Mouse (Mus musculus): ENCODE results near the gene Kcnt1. TPM values are rescaled to one million over a fixed set of nuclear protein-coding genes. Genes with fewer than 3 reads are reported as not detected.
A peak's percentile ranks its signal among the peaks of the same experiment; 100 is the strongest.

The Kcnt1 gene
- total RNA-seq, 2 experiments from 2014 or later, result 44.5 to 48.4 TPM

- no peak for TF ChIP-seq CTCF (conservative IDR thresholded peaks at IDR 0.05)
- H3K4me3 ChIP-seq, result no peak overlapping the region
- no peak for DNase-seq (ENCODE audit: low spot score in 2 of 2)
- H3K27ac ChIP-seq, result no peak overlapping the region
These were observed 23.7 kb downstream of the Kcnt1 start for GRCm38 (mm10) chr2:25887226-25887625.

GRCm38 (mm10) chr2:25888144-25888543 is 24.6 kb downstream of the Kcnt1 start:
- DNase-seq (ENCODE audit: low spot score in 2 of 2), result peak in 1 of 2 experiments; percentile 39
- no peak overlapping the region for H3K4me3 ChIP-seq
- H3K27ac ChIP-seq, result no peak overlapping the region
- TF ChIP-seq CTCF (conservative IDR thresholded peaks at IDR 0.05), result peak; percentile 71

GRCm38 (mm10) chr2:25892440-25892839 is 28.9 kb downstream of the Kcnt1 start:
- Histone ChIP-seq H3K4me3 (no peak overlapping the region), H3K27ac (no peak overlapping the region)
- DNase-seq (ENCODE audit: low spot score in 2 of 2), result no peak
- TF ChIP-seq CTCF (conservative IDR thresholded peaks at IDR 0.05), result no peak; the same call in 1 of the 2 replicates

- no peak overlapping the region for H3K27ac ChIP-seq
- H3K4me3 ChIP-seq, result no peak overlapping the region
- no peak for DNase-seq (ENCODE audit: low spot score in 2 of 2)
- no peak for TF ChIP-seq CTCF (conservative IDR thresholded peaks at IDR 0.05)
These were observed 35.4 kb downstream of the Kcnt1 start for GRCm38 (mm10) chr2:25898970-25899369.

- no peak overlapping the region for H3K4me3 ChIP-seq
- DNase-seq (ENCODE audit: low spot score in 2 of 2), result no peak
- no peak for TF ChIP-seq CTCF (conservative IDR thresholded peaks at IDR 0.05)
- no peak overlapping the region for H3K27ac ChIP-seq
These were observed 46.3 kb downstream of the Kcnt1 start for GRCm38 (mm10) chr2:25909872-25910271.

GRCm38 (mm10) chr2:25913247-25913646 is 49.7 kb downstream of the Kcnt1 start:
- no peak overlapping the region for H3K4me3 ChIP-seq
- peak; percentile 80 for TF ChIP-seq CTCF (conservative IDR thresholded peaks at IDR 0.05)
- no peak overlapping the region for H3K27ac ChIP-seq
- DNase-seq (ENCODE audit: low spot score in 2 of 2), result peak; percentile 29 to 52

- DNase-seq (ENCODE audit: low spot score in 2 of 2), result no peak
- H3K27ac ChIP-seq, result no peak overlapping the region
These were observed 50.7 kb downstream of the Kcnt1 start for GRCm38 (mm10) chr2:25914201-25914600.

GRCm38 (mm10) chr2:25914821-25915220 is 51.3 kb downstream of the Kcnt1 start:
- no peak for TF ChIP-seq CTCF (conservative IDR thresholded peaks at IDR 0.05)
- Histone ChIP-seq H3K27ac (no peak overlapping the region), H3K4me3 (no peak overlapping the region)
- no peak for DNase-seq (ENCODE audit: low spot score in 2 of 2)

More at GRCm38 (mm10) chr2:25914201-25914600, 50.7 kb downstream of the Kcnt1 start:
- peak; percentile 25 for TF ChIP-seq CTCF (conservative IDR thresholded peaks at IDR 0.05)
- H3K4me3 ChIP-seq, result no peak overlapping the region

GRCm38 (mm10) chr2:25918408-25918807 is 54.9 kb downstream of the Kcnt1 start:
- DNase-seq (ENCODE audit: low spot score in 2 of 2), result peak; percentile 18 to 36
- Histone ChIP-seq H3K4me3 (no peak overlapping the region), H3K27ac (no peak overlapping the region)
- no peak for TF ChIP-seq CTCF (conservative IDR thresholded peaks at IDR 0.05)

GRCm38 (mm10) chr2:25919972-25920371 is 56.4 kb downstream of the Kcnt1 start:
- no peak overlapping the region for H3K4me3 ChIP-seq
- no peak overlapping the region for H3K27ac ChIP-seq
- TF ChIP-seq CTCF (conservative IDR thresholded peaks at IDR 0.05), result no peak
- peak in 1 of 2 experiments; percentile 18 for DNase-seq (ENCODE audit: low spot score in 2 of 2)

GRCm38 (mm10) chr2:25923799-25924198 is 60.3 kb downstream of the Kcnt1 start:
- H3K27ac ChIP-seq, result no peak overlapping the region
- no peak overlapping the region for H3K4me3 ChIP-seq
- TF ChIP-seq CTCF (conservative IDR thresholded peaks at IDR 0.05), result no peak
- no peak for DNase-seq (ENCODE audit: low spot score in 2 of 2)

- no peak for TF ChIP-seq CTCF (conservative IDR thresholded peaks at IDR 0.05)
- no peak for DNase-seq (ENCODE audit: low spot score in 2 of 2)
- H3K27ac ChIP-seq, result no peak overlapping the region
- H3K4me3 ChIP-seq, result no peak overlapping the region
These were observed 61.4 kb downstream of the Kcnt1 start for GRCm38 (mm10) chr2:25924934-25925333.

GRCm38 (mm10) chr2:25927821-25928220 is 64.3 kb downstream of the Kcnt1 start:
- Histone ChIP-seq H3K27ac (no peak overlapping the region), H3K4me3 (no peak overlapping the region)
- no peak for DNase-seq (ENCODE audit: low spot score in 2 of 2)
- TF ChIP-seq CTCF (conservative IDR thresholded peaks at IDR 0.05), result no peak

GRCm38 (mm10) chr2:25931249-25931859 is 67.8 kb downstream of the Kcnt1 start:
- Histone ChIP-seq H3K27ac (no peak overlapping the region), H3K4me3 (no peak overlapping the region)
- peak in 1 of 2 experiments; percentile 17 for DNase-seq (ENCODE audit: low spot score in 2 of 2)
- peak; percentile 73 for TF ChIP-seq CTCF (conservative IDR thresholded peaks at IDR 0.05)

All from layer of hippocampus, adult 2 months (tissue).